Mouse (Mus musculus) liver (tissue): ENCODE measurements around the gene Plxnc1.

ENCODE experiments used
- DNase-seq: peaks from one replicate; pipeline ENCODE4 v3.0.0-alpha.2; 2020; ENCODE audit warnings: mixed read lengths

The Plxnc1 gene

DNA sequence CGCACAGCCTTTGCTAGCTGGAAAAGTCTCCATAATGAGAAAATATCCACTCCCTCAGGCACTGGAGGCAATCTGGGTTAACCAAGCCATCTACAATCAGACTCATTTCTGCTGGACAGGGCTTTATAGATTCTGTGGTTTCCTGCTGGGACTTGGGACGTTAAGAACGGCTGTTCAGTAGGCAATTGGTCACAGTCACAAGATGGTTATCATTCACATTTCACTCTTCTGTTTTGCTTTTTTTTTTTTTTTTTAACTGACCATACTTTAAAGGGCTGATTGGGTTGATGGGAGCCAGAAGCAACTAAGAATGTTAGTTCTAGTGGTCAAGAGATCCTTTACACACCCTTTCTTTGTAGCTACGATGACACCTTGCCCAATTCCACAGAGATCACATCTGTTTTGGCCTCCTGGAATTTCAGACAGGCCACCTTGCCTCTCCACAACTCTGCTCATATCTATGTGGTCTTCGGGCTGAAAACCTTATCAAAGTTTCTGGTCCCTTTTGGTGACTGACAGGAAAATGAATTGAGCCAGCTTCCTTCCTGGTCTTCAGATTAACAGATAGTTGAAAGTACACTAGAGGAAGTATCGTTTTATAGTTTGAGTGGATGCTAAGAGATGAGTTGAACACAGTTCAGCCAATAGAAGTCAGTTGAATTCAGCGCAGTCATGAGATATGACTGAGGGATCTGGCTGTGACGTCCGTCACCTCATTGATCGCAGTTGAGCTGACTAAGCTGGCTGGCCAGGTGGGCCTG, 3.5 kb upstream of the Plxnc1 start:
- no peak for DNase-seq

DNA sequence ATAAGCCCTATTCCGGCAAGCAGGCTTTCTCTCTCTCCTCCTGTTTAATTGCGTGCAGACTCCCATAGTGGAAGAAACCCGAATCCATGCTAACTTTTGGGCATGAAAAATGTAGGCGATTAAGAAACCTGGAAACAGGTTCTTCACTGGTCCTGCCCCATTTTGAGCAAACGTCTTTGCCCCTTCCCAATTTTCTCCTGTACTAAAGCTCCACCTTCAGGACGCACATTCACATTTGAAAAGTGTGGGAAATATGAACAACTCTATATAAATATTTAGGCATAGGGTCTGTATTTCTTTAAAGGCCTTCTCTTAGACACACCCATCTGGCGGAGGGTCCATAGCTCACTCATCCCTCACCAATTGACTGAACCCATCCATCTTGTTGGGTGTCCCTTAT, 2.8 kb upstream of the Plxnc1 start:
- DNase-seq, result no peak

DNA sequence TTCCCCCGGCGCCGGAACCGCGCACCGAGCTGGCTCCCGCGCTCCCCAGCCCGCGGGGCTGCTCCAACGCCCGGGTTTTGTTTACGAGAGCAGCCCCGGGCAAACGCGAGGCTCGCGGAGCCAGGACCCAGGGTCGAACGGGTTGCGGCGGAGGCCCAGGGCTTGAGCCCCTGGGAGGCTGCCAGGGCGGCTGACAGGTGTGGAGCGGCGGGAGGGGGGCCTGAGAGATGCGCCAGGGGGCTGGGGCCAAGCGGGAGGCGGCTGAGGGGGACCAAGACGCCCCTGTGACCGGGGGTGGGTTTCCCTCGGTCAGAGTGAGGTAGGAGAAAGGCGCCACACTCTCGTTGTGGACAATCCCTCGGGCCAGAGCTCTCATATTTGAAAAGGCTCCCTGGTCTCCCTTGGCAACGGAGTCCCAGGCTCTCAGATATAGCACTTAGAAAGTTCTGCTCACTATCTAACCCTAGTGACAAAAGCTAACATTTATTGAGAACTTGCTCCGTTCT, 624 bp upstream of the Plxnc1 start:
- DNase-seq, result no peak

GRCm38 (mm10) chr10:94943846-94944690, 567 bp downstream of the Plxnc1 start:
- peak; percentile 78 for DNase-seq

- peak; percentile 44 for DNase-seq
Observed at GRCm38 (mm10) chr10:94943401-94943845, 1.2 kb downstream of the Plxnc1 start.

DNA sequence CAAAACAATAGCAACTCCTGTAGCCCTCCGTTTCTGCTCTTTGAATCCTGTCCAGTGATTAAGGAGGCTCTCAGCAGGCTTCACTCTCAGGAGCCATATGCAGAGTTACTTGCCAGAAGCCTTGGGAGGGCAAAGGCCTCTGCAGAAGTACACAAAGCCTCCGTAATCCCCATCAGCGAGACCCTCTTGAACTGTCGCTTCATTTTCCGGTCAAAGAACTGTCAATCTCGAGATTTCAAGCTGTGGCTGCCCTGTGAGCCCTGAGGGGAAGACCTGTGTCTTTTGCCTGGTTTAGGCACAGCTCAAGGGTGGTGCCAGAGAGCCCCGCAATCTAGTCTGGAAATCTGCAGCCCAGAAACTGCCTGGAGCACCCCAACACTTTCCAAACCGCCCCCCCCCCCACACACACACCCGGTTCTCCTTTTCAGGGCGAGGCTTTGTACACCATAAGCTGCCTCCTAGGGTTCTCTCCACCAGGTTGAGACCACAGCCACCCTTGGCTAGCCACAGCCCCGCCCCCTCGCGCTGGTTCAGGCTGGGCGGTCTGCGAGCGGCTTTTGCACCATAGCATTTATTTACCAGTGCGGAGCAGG, 2.1 kb downstream of the Plxnc1 start:
- peak; percentile 62 for DNase-seq

- no peak for DNase-seq
Observed at GRCm38 (mm10) chr10:94941551-94941950, 3.1 kb downstream of the Plxnc1 start.

- DNase-seq, result no peak
Observed at GRCm38 (mm10) chr10:94940786-94941185, 3.8 kb downstream of the Plxnc1 start.

DNA sequence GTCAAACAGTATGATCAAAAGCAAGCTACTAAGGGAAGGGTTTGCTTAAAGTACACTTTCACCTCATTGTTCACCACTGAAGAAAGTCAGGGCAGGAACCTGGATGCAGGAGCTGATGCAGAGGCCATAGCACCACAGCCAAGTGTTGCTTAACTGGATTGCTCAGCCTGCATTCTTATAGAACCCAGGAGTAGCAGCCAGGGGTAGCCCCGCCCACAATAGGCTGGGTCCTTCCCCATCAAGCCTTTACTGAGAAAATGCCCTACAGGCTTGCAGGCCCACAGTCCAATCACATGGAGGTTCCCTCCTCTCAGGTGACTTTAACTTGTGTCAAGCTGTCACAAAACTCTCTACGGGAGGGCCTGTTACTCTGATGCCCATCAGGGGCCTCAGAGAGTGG, 4.6 kb downstream of the Plxnc1 start:
- DNase-seq, result peak; percentile 67

DNA sequence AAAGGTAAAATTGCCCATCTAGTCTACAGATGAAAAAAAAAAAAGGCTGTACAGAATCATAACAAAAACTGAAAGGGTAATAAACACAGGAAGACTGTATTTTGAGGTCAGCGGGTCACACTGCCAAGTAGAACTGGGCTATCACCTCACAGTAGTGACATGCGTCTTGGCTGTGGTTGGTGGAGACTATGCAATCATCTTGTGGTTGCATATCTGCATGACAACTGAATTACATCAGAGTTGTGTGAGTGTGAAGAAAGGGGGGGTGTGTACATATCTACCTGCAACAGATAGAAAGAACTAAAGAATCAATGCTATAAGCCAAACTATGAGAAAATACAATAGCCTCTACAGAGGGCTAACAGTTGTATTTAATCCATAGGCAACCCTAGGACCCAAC, 5.7 kb downstream of the Plxnc1 start:
- peak; percentile 27 for DNase-seq

GRCm38 (mm10) chr10:94938320-94938719, 6.3 kb downstream of the Plxnc1 start:
- DNase-seq, result peak; percentile 54

GRCm38 (mm10) chr10:94935270-94935669, 9.4 kb downstream of the Plxnc1 start:
- DNase-seq, result no peak

DNA sequence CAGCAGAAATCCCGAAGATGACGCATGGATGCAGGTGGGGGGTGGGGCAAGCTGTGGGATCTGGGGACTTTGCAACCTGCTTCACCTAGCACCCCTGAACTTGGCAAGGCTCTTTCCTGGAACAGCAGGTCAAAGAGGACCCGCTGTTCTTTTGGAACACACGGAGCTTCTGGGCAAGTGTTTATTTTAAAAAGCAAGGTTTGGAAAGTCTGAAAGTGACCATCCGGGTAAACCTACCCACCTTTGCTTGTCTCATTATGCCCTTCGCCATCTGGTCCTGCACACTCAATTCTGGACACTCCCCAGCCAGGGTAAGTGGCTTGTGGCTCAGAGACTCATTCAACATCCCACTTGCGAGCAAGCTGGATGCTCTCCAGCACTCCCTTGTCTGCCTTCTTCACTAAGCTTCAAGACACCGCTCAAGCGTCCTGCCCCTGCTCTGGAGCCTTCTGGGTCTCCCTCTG, 10.5 kb downstream of the Plxnc1 start:
- no peak for DNase-seq

DNA sequence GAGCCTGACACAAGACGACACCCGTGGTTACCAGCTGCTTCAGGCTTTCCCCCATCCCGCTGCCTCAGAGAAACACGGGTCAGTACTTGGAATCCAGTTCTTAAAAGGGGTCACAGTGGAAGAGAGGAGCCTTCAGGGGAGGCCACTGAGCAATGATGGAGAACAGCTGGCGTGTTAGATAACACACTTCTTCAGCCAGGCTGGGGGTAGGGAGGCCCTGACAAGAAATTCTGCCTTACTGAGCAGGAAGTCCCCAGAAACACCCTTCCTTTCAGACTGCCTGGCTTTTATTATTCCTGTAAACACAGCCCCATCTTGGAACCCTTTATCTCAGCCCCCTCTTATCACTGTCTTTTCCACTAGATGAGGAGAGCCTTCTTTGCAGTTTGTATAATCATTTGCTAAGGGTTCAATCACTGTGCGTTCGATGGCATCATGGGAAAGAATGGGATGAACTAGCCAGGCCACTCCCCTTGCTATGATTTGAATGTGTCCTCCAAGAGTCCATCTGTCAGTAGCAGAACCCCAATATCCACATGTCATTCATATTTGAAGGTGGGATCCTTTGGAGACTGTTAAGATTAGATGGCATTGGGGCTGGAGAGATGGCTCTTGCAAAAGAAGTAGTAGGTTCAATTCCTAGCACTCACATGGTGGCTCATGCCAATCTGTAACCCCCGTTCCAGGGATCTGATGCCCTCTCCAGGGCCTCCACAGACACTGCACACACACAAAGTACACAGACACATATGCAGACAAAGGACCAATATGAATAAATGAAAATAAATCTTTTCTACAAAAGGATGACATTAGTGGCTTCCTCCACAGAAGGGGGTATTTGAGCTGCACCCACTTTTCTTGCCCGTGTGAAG, 12.4 kb downstream of the Plxnc1 start:
- DNase-seq, result peak; percentile 89

GRCm38 (mm10) chr10:94928164-94928563, 16.5 kb downstream of the Plxnc1 start:
- no peak for DNase-seq

- no peak for DNase-seq
Observed at GRCm38 (mm10) chr10:94926297-94926696, 18.3 kb downstream of the Plxnc1 start.

DNA sequence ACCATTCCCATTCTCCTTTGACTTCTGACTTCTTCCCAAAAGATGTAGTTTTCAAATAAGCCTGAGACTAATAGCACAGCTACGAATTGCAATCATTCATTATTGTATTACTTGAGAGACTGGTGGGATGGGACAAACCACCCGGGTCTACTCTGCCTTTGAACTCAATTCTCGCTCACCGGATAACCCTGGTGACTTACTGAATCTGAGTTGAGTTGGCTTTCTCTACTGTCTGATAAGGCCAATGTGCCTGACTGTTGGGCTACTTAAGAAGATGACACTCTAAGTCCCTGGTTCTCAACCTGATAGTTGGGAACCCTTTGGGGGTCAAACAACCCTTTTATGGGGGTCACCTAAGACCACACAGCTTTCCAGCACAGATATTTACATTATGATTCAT, 19.8 kb downstream of the Plxnc1 start:
- no peak for DNase-seq

- DNase-seq, result peak; percentile 32
Observed at GRCm38 (mm10) chr10:94924450-94924849, 20.2 kb downstream of the Plxnc1 start.

- peak; percentile 72 for DNase-seq
Observed at GRCm38 (mm10) chr10:94923337-94923762, 21.3 kb downstream of the Plxnc1 start.

GRCm38 (mm10) chr10:94922848-94923247, 21.8 kb downstream of the Plxnc1 start:
- peak; percentile 26 for DNase-seq

- no peak for DNase-seq
Observed at GRCm38 (mm10) chr10:94921751-94922150, 22.9 kb downstream of the Plxnc1 start.

DNA sequence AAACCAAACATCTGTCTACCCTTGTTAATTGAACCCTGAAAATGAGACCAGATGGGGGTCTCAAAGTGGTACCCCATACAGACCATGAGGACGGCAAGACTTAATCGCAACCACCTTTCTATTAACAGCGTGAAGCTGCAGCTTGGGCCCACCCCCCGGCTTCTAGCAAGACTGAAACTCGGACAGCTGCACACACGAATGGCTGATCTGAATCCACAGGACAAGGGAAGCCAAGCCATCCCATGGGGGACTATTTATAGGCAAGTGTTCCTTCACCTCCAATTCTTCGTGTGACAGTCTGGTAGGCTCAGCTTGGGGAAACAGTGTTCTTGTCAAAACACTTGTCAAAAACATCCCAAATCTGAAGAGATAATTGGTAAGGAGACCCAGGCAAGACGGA, 24.1 kb downstream of the Plxnc1 start:
- no peak for DNase-seq
